14 mouse cellular contexts compared by ENCODE assay signal in the genomic region with DNA sequence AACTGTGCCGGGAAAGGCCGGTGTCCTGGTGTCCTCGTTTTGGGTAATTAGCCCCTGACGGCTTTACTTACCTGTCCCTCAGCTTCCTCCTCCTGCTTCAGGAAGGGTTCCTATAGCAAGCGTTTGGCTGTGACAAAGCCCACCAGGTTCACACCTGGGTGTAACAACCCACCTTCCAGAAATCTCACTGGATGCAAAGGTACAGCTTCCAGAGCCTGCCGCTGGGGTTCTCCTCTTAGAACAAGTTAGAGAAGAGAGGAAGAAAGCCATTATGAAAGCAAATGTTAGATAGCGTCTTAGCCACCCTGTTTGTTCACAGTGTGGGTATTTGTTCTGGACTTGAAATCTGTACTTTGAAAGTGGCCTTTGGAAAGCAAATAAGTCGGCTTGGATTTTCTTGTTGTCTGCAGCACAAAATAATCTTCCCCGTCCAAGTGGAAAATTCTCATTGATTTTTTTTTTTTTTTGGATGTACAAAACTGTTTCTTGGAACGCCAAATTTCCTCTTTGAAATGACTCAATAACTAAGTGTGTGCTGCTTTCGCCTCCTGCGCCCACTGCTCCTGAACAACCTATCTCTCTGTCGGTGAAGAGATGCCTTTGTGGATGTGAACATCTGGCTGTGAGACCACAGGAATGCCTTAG.
"Had no signal": no experiment of that assay in that cellular context is flagged by ENCODE, and none has a peak within 500 bp of the region (broad histone marks: within the 10 kb centered on the region; RNA-seq: fewer than 3 reads in every experiment).

No protein-coding gene starts in this region.

- H3K27ac ChIP-seq: limb, embryonic 13.5 days; macrophage had no signal

- H3K27me3 ChIP-seq: limb, embryonic 13.5 days; neural tube, embryonic 15.5 days had no signal

- H3K4me2 ChIP-seq: limb, embryonic 13.5 days; neural tube, embryonic 15.5 days had no signal

- H3K9ac ChIP-seq: limb, embryonic 13.5 days; neural tube, embryonic 15.5 days had no signal

- H3K36me3 ChIP-seq: limb, embryonic 13.5 days; neural tube, embryonic 15.5 days had no signal

- ATAC-seq: intestine, embryonic 16.5 days had no signal

- DNase-seq: kidney, adult 8-10 months; kidney, postnatal 25 days; left cerebral cortex, postnatal 4 days; lung, adult 18-20 months; lung, postnatal 10 days; right cerebral cortex, adult 18-20 months; right cerebral cortex, postnatal 25 days; thymus, postnatal 4 days had no signal

- H3K9me3 ChIP-seq: limb, embryonic 13.5 days; neural tube, embryonic 15.5 days had no signal

- H3K4me3 ChIP-seq: limb, embryonic 13.5 days; megakaryocyte, embryonic 14.5 days; myocyte; neural tube, embryonic 15.5 days had no signal
